Mouse (Mus musculus): ENCODE measurements at regions not wholly inside any gene's neighbourhood (a gene's known extent, or its start where the extent isn't known, plus 50 kb on each side); places are given as distances from the start of the nearest gene placed in this dataset.

- DNase-seq (ENCODE audit: low read depth): no peak
Measured at GRCm38 (mm10) chr7:71648314-71648713, 297.0 kb upstream of the Gm10295 start.

- DNase-seq (ENCODE audit: low read depth): peak; percentile 75
Measured at GRCm38 (mm10) chr7:71646944-71647343, 295.7 kb upstream of the Gm10295 start.

GRCm38 (mm10) chr7:71623048-71623447 is 271.8 kb upstream of the Gm10295 start:
- no peak for DNase-seq (ENCODE audit: low read depth)

GRCm38 (mm10) chr7:71603159-71603558 is 251.9 kb upstream of the Gm10295 start:
- peak; percentile 32 for DNase-seq (ENCODE audit: low read depth)

- DNase-seq (ENCODE audit: low read depth): no peak
Measured at GRCm38 (mm10) chr7:71596780-71597179, 245.5 kb upstream of the Gm10295 start.

GRCm38 (mm10) chr7:71587626-71588025 is 236.3 kb upstream of the Gm10295 start:
- no peak for DNase-seq (ENCODE audit: low read depth)

GRCm38 (mm10) chr7:71583443-71584055 is 232.3 kb upstream of the Gm10295 start:
- DNase-seq (ENCODE audit: low read depth): no peak

DNA sequence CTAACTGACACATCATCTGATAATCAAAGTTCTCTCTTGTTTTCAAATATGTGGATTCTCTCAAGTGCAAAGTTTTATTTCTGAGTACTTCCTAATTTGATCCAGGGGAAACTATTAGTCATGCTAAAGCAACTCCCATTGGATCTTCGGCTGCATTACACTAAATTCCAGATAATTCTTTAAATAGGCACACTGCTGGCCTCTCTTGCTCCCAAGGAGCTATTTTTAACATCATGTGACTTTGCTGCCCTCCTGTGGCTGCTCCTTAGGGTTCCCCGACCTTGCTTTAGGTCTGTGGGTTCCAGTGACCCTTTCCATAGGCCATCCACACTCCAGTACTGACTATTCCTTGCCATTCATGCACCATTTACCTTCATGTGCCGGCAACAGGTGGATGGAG is 230.5 kb upstream of the Gm10295 start:
- peak; percentile 72 for DNase-seq (ENCODE audit: low read depth)

GRCm38 (mm10) chr7:71560296-71560936 is 209.1 kb upstream of the Gm10295 start:
- no peak for DNase-seq (ENCODE audit: low read depth)

GRCm38 (mm10) chr7:71556473-71556872 is 205.2 kb upstream of the Gm10295 start:
- no peak for DNase-seq (ENCODE audit: low read depth)

DNA sequence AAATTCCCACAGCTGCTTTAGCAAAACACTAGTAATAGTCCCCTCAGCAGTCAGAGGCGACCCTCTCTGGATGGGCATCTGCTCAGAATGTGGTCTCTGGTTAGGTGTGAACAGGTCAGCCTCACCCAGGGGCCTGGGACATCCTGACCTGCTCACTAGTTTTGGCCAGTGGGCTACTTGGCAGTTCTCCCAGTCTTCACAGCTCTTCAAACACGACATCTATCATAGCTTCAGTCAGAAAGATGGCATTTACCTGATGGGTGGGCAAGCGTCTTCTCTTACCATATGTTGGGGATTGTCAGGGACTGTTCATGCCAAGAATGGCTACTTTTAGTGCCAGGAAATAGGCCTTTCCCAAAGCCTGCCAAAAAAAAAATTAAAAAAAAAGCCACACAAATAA is 204.2 kb upstream of the Gm10295 start:
- DNase-seq (ENCODE audit: low read depth): no peak

GRCm38 (mm10) chr7:71546606-71547213 is 195.4 kb upstream of the Gm10295 start:
- DNase-seq (ENCODE audit: low read depth): no peak

DNA sequence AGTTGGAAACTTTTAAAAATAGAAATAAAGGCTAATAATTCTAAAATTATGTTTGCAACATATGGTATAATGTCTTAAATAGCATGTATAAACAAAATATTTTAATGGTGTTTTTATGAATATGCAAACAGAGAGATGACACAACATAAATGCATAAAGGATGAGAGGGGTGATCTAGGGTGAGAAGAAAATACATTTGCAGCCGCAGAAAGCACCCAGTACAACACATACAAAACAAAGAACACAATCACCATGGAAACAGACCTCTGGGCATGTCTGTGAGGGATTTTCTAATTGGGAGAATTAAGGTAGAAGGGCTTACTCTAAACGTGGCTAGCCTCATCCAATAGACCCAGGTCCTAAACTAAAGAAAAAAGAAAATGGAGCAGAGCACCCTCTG is 190.2 kb upstream of the Gm10295 start:
- DNase-seq (ENCODE audit: low read depth): no peak

DNA sequence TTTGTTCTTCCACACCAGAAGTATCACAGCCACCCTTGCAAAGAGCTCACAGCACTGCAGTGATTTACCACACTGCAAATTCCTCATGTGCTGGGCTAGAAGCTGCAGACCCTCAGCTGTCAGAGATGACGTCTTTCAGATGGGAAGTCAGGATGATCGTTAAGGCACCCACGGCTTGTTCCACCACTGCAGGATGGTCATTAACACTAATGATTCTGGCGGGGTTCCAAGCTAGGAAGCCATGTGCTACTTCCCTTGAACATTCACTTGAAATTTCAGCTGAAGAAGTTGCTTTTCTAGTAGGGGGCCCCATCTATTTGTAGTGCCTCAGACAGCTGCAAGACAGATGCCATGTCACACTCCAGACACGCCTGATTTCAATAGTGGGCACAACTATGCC is 181.8 kb upstream of the Gm10295 start:
- no peak for DNase-seq (ENCODE audit: low read depth)

GRCm38 (mm10) chr7:71531496-71531895 is 180.2 kb upstream of the Gm10295 start:
- no peak for DNase-seq (ENCODE audit: low read depth)

- DNase-seq (ENCODE audit: low read depth): peak; percentile 51
Measured at GRCm38 (mm10) chr7:71530922-71531321, 179.6 kb upstream of the Gm10295 start.

DNA sequence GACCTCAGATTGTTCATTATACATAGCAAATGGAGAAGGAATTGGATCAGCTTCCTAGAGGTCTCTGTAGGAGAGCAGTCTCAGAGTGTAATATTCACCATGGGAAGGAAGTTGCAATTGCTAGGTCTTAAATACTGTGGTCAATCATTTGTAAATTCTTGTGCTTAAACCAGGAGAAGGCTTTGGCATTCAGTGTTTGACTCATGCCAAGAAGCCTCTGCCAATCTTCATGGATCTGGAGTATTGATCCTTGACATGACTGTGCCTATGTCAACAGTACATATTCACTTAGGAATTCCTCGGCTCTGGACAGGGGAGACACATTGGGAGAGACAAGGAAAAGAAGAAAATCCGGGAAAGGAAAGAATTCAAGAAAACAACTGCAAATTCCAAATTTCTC is 174.9 kb upstream of the Gm10295 start:
- peak; percentile 11 for DNase-seq (ENCODE audit: low read depth)

GRCm38 (mm10) chr7:71524577-71525126 is 173.4 kb upstream of the Gm10295 start:
- DNase-seq (ENCODE audit: low read depth): no peak

DNA sequence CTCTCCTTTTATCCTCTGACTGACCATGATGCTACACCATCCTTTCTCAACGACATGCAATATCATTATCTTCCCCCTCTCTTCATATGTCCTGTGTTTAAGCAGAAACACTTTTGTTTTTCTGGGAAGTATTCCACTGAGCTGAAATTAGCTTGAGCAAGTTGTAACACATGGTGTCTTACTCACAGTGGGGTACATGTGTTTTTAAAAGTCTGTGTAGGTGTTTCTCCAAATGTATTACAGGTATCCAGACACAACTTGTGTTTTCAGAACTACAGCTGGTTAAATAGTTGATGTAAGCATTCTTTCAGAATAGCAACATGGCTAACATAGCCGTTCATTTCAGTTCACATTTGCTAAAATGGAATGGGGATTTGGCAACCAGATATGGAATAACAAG is 172.8 kb upstream of the Gm10295 start:
- no peak for DNase-seq (ENCODE audit: low read depth)

GRCm38 (mm10) chr7:71507379-71507778 is 156.1 kb upstream of the Gm10295 start:
- no peak for DNase-seq (ENCODE audit: low read depth)

DNA sequence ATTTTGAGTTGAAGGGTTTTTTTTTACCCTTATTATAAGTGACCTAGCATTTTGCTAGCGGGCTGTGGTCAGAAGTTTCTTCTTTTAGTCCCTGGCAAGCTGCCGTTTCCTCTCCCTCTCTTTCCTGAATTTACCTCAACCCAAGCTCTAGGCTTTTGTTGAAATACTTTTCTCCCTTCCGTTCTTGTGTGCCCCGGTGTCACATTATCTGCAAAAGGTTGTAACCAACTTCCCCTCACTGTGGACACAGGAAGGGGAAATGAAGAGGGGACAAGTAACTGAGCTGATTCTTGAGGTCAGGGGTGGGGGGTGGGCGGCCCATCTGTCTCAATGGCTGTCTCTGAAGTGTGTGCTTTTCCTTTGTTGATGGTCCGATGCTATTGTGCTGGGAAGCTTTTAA is 149.4 kb upstream of the Gm10295 start:
- peak; percentile 97 for DNase-seq (ENCODE audit: low read depth)

DNA sequence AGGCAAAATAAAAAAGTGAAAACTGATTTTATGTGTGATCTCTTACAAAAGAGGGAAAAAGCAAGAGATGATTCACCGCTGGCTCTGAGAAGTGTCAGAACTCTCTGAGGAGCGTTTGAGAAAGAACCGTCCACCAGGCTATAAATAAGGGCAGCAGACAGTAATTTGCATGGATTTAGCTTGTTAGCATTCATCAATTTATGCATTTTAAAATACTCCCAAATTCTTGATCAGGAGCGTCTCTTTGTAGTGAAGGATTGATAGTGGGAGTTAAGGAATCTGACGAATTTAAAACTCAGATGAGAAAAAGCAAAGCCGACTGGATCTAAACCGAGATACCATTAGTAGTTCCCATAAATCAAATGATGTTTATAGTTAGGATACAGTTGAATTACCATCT is 146.8 kb upstream of the Gm10295 start:
- no peak for DNase-seq (ENCODE audit: low read depth)

DNA sequence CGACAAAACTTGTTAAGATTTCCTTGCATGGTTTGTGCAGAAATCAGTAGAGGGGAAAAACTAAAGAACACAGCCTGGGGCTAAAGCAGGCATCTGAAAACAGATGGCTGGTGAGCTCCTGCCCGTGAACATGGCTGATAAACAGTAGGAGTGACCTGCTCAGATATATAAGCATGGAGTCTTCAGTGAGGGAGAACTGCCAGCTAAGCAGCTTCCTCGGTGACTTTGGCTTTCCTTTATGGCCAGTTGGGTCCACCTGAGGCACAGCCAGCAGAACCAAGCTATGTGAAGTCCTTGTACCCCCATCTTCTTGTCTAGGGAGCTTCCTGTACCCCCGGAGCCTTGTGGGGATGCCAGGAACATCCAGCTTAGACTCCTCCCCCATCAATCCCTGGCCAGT is 139.8 kb upstream of the Gm10295 start:
- DNase-seq (ENCODE audit: low read depth): no peak

Data from 416B (cell line).